Comparison of ENCODE assay signal across 15 mouse cellular contexts in the genomic region with DNA sequence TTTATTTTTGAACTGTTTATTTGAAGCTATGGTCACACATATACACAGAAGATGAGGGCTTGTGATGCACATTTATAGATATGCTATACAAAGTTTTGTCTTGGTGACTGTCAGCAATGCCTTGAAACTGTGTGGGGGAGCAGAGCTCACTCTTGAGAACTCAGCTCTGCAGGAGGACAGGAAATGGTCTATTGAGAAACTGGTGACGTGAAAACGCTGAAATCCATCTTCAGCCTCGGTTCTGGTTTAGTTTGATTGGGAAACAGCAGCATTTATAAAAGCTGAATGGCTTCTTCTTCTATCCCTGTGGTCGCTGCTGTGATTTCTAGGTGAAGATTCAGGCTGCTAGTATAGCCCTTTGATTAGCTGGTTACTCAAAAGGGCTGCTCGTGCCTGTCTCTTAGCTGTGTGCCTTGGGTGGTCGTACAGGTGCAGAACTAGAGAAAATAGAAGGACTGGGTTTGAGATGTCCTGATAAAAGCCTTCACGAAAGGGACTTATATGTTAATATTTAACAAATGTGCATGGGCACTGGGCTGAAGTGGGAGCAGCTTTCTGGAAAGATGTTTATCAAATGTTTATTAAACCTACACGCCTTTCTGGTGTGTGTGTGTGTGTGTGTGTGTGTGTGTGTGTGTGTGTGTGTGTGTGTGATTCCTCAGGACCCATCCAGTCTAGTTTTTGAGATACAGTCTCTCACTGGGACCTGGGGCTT.
DNase-seq lines count a peak whose midpoint lies in the region; ATAC-seq and TF ChIP-seq lines count a peak whose summit lies in the region.
"Had no signal": no experiment of that assay in that cellular context is flagged by ENCODE, and none has a peak within 500 bp of the region (broad histone marks: within the 10 kb centered on the region; RNA-seq: fewer than 3 reads in every experiment).

No protein-coding gene starts in this region.

- DNase-seq in CD4-positive, CD25-positive, alpha-beta regulatory T cell, adult 2 months (ENCODE audit: low read depth, low spot score), result peak; percentile 51
- DNase-seq in thymus, postnatal 0 days (ENCODE audit: low spot score), result peak; percentile 28
- no peak for DNase-seq in thymus, postnatal 10 days (ENCODE audit: low spot score in 2 of 2)
- DNase-seq in kidney, postnatal 0 days (ENCODE audit: low spot score), result peak; percentile 32
- peak; percentile 48 to 55 for DNase-seq in monocyte, adult 2 months (ENCODE audit: low read depth in 1 of 2, low spot score in 2 of 2)
- no peak for DNase-seq in urinary bladder, adult 18-20 months (ENCODE audit: low spot score in 2 of 2)
- DNase-seq in left cerebral cortex, adult 18-20 months (ENCODE audit: low spot score in 2 of 2), result no peak
- DNase-seq: cerebellum, postnatal 36 days; forebrain, postnatal 0 days; heart, postnatal 36 days; right cerebral cortex, postnatal 25 days had no signal

- peak overlapping the region; percentile 21; the same call in 1 of the 2 replicates for H3K27ac ChIP-seq in kidney, postnatal 0 days
- H3K27ac ChIP-seq: embryonic facial prominence, embryonic 15.5 days; midbrain, embryonic 13.5 days had no signal

- 49% methylated on average over 8 of the region's 8 CpGs for WGBS in kidney, postnatal 0 days

- no peaks in the 10 kb centered on the region for H3K27me3 ChIP-seq in kidney, postnatal 0 days (ENCODE audit: insufficient read depth, low read length)
- H3K27me3 ChIP-seq: embryonic facial prominence, embryonic 15.5 days; midbrain, embryonic 13.5 days had no signal

- no peak for TF ChIP-seq CTCF in kidney, postnatal 0 days (IDR thresholded peaks at IDR 0.05; ENCODE audit: low read depth)

- H3K4me2 ChIP-seq in kidney, postnatal 0 days (ENCODE audit: low read length), result no peak overlapping the region
- H3K4me2 ChIP-seq: embryonic facial prominence, embryonic 15.5 days; midbrain, embryonic 13.5 days had no signal

- H3K4me3 ChIP-seq in kidney, postnatal 0 days (replicated peaks; ENCODE audit: low read depth, low read length), result no peak overlapping the region
- H3K4me3 ChIP-seq: embryonic facial prominence, embryonic 15.5 days; midbrain, embryonic 13.5 days had no signal

- H3K4me1 ChIP-seq in kidney, postnatal 0 days (replicated peaks; ENCODE audit: insufficient read depth, low read length), result peaks cover 13% of the 10 kb centered on the region; the same call in 1 of the 2 replicates

- H3K9ac ChIP-seq in kidney, postnatal 0 days (ENCODE audit: low read depth, low read length), result no peak overlapping the region
- H3K9ac ChIP-seq: embryonic facial prominence, embryonic 15.5 days; forebrain, postnatal 0 days; midbrain, embryonic 13.5 days had no signal

- H3K36me3 ChIP-seq in kidney, postnatal 0 days (ENCODE audit: insufficient read depth, low read length), result no peaks in the 10 kb centered on the region
- H3K36me3 ChIP-seq: embryonic facial prominence, embryonic 15.5 days; midbrain, embryonic 13.5 days had no signal

- no peak for ATAC-seq in CD4-positive, CD25-positive, alpha-beta regulatory T cell, adult 4 months
- no peak for ATAC-seq in kidney, postnatal 0 days (replicated peaks; ENCODE audit: low FRiP score, low read depth)
- ATAC-seq: forebrain, postnatal 0 days; intestine, embryonic 16.5 days; midbrain, embryonic 13.5 days had no signal

- H3K9me3 ChIP-seq in kidney, postnatal 0 days (replicated peaks; ENCODE audit: low read length), result no peaks in the 10 kb centered on the region
- H3K9me3 ChIP-seq: embryonic facial prominence, embryonic 15.5 days; midbrain, embryonic 13.5 days had no signal

Comparison
In these comparisons a context has a peak if more than half of its experiments do, and no peak if none do; other contexts are left out.
1. DNase-seq: peak in CD4-positive, CD25-positive, alpha-beta regulatory T cell, adult 2 months (single experiment), thymus, postnatal 0 days (single experiment), kidney, postnatal 0 days (single experiment) and monocyte, adult 2 months (2 of 2); none in thymus, postnatal 10 days (0 of 2), urinary bladder, adult 18-20 months (0 of 2) and left cerebral cortex, adult 18-20 months (0 of 2).